Mouse (Mus musculus) small intestine, adult 2 months (tissue): ENCODE data around the gene Dip2b. TPM values are rescaled to one million over a fixed set of nuclear protein-coding genes. Genes with fewer than 3 reads are reported as not detected.

Experiments
- H3K27ac ChIP-seq: fragments of 200-500 bp; 2 replicates; pipeline ENCODE4 v1.5.1; 2012; ENCODE audit warnings: low read depth, low read length, control low read depth, inconsistent platforms; ENCODE audit not compliant: insufficient read depth
- H3K27me3 ChIP-seq: fragments of 200-500 bp; 2 replicates; pipeline ENCODE4 v1.6.1; 2012; ENCODE audit warnings: mild to moderate bottlenecking, moderate library complexity, low read length, inconsistent platforms; ENCODE audit not compliant: control insufficient read depth, insufficient read depth
- H3K36me3 ChIP-seq: fragments of 200-500 bp; 2 replicates; pipeline ENCODE4 v1.6.1; 2012; ENCODE audit warnings: mild to moderate bottlenecking, low read length, control low read depth, inconsistent platforms; ENCODE audit not compliant: control insufficient read depth, insufficient read depth
- H3K4me1 ChIP-seq: fragments of 200-500 bp; 2 replicates; pipeline ENCODE4 v1.6.1; 2012; ENCODE audit warnings: low read length, inconsistent platforms, mixed read lengths; ENCODE audit not compliant: control insufficient read depth, insufficient read depth, insufficient read length
- H3K4me3 ChIP-seq: fragments of 200-500 bp; 2 replicates; pipeline ENCODE4 v1.5.1; 2012; ENCODE audit warnings: low read depth, mild to moderate bottlenecking, control low read depth, inconsistent platforms, low read length, moderate library complexity
- CTCF ChIP-seq: fragments of 200-500 bp; IDR thresholded peaks from 2 replicates; pipeline ENCODE4 v1.5.1; 2012; ENCODE audit warnings: low read depth, mild to moderate bottlenecking, control low read depth, inconsistent platforms, low read length, moderate library complexity, mixed read lengths; ENCODE audit not compliant: insufficient replicate concordance, insufficient read length; ENCODE audit errors: extremely low read depth
- POLR2A ChIP-seq: fragments of 200-500 bp; IDR thresholded peaks from 2 replicates; pipeline ENCODE4 v1.6.1; 2012; ENCODE audit warnings: low read depth, mild to moderate bottlenecking, control low read depth, inconsistent platforms, low read length, moderate library complexity
- WGBS: fragments of 180-500 bp; shearing (Covaris S2); methylation state at CpG from one replicate; pipeline ENCODE4 v1.1.7; 2018; 5-methylcytosine and 5-hydroxymethylcytosine counted together
- polyA plus RNA-seq: library from polyadenylated mRNA; depleted of rRNA; stranded (reverse); fragments of >200 nt; gene quantifications from 2 replicates; pipeline ENCODE4 v1.2.3, GENCODE M21; 2012

Dip2b gene
- polyA plus RNA-seq, 1 experiment: 5.8 TPM

- Histone ChIP-seq H3K4me1 (peaks cover 12% of the 10 kb centered on the region; the same call in 1 of the 2 replicates), H3K27ac (no peak overlapping the region), H3K36me3 (peaks cover 8% of the 10 kb centered on the region), H3K4me3 (no peak overlapping the region), H3K27me3 (no peaks in the 10 kb centered on the region)
- WGBS: 82% methylated on average over 4 of the region's 4 CpGs
- TF ChIP-seq CTCF: no peak
- TF ChIP-seq POLR2A: no peak
These were observed 102.0 kb downstream of the Dip2b start for GRCm38 (mm10) chr15:100140428-100140827.

- TF ChIP-seq CTCF (no peak), POLR2A (no peak)
- Histone ChIP-seq H3K27ac (no peak overlapping the region), H3K4me3 (no peak overlapping the region), H3K36me3 (peaks cover 8% of the 10 kb centered on the region), H3K27me3 (no peaks in the 10 kb centered on the region), H3K4me1 (peaks cover 8% of the 10 kb centered on the region; the same call in 1 of the 2 replicates)
- 85% methylated on average over 11 of the region's 11 CpGs for WGBS
These were observed 104.8 kb downstream of the Dip2b start for GRCm38 (mm10) chr15:100143091-100143801.

- no peak overlapping the region for H3K4me3 ChIP-seq
- peaks cover 4% of the 10 kb centered on the region for H3K36me3 ChIP-seq
- TF ChIP-seq CTCF: no peak
- no peak for TF ChIP-seq POLR2A
- no peak overlapping the region; the same call in 1 of the 2 replicates for H3K27ac ChIP-seq
- no peaks in the 10 kb centered on the region for H3K27me3 ChIP-seq
- peaks cover 8% of the 10 kb centered on the region; the same call in 1 of the 2 replicates for H3K4me1 ChIP-seq
- WGBS: 74% methylated on average over 15 of the region's 15 CpGs
These were observed 106.7 kb downstream of the Dip2b start for GRCm38 (mm10) chr15:100144854-100145824.

- TF ChIP-seq CTCF (no peak), POLR2A (no peak)
- Histone ChIP-seq H3K4me3 (no peak overlapping the region), H3K27ac (no peak overlapping the region), H3K27me3 (no peaks in the 10 kb centered on the region), H3K36me3 (peaks cover 4% of the 10 kb centered on the region), H3K4me1 (peaks cover 8% of the 10 kb centered on the region; the same call in 1 of the 2 replicates)
- 75% methylated on average over 3 of the region's 3 CpGs for WGBS
These were observed 107.5 kb downstream of the Dip2b start for GRCm38 (mm10) chr15:100145917-100146316.

GRCm38 (mm10) chr15:100150593-100150992, 112.1 kb downstream of the Dip2b start:
- Histone ChIP-seq H3K27ac (no peak overlapping the region), H3K27me3 (no peaks in the 10 kb centered on the region), H3K4me1 (peaks cover 4% of the 10 kb centered on the region; the same call in 1 of the 2 replicates), H3K4me3 (no peak overlapping the region), H3K36me3 (peaks cover 17% of the 10 kb centered on the region)
- 82% methylated on average over 4 of the region's 4 CpGs for WGBS
- TF ChIP-seq POLR2A: no peak
- TF ChIP-seq CTCF: no peak

GRCm38 (mm10) chr15:100152321-100152720, 113.9 kb downstream of the Dip2b start:
- WGBS: 90% methylated on average over 3 of the region's 3 CpGs

GRCm38 (mm10) chr15:100153024-100153423, 114.6 kb downstream of the Dip2b start:
- no peak for TF ChIP-seq POLR2A

More at GRCm38 (mm10) chr15:100152321-100152720, 113.9 kb downstream of the Dip2b start:
- no peak overlapping the region for H3K4me3 ChIP-seq
- no peak overlapping the region for H3K27ac ChIP-seq
- no peak for TF ChIP-seq POLR2A
- H3K4me1 ChIP-seq: peaks cover 11% of the 10 kb centered on the region
- H3K36me3 ChIP-seq: peaks cover 21% of the 10 kb centered on the region
- no peaks in the 10 kb centered on the region for H3K27me3 ChIP-seq

More at GRCm38 (mm10) chr15:100153024-100153423, 114.6 kb downstream of the Dip2b start:
- H3K27me3 ChIP-seq: no peaks in the 10 kb centered on the region
- no peak overlapping the region for H3K27ac ChIP-seq
- H3K4me3 ChIP-seq: no peak overlapping the region
- H3K4me1 ChIP-seq: peaks cover 14% of the 10 kb centered on the region
- WGBS: 74% methylated on average over 3 of the region's 3 CpGs
- peaks cover 24% of the 10 kb centered on the region for H3K36me3 ChIP-seq
